Mouse (Mus musculus): Measurements from ENCODE around the gene Asb4.

Asb4 gene

GRCm38 (mm10) chr6:5447013-5447412 is 63.8 kb downstream of the Asb4 start:
- no peak for DNase-seq (ENCODE audit: low read depth)

- no peak for DNase-seq (ENCODE audit: low read depth)
Measured at GRCm38 (mm10) chr6:5447546-5447945, 64.4 kb downstream of the Asb4 start.

GRCm38 (mm10) chr6:5448396-5448795 is 65.2 kb downstream of the Asb4 start:
- DNase-seq (ENCODE audit: low read depth): peak; percentile 39

- DNase-seq (ENCODE audit: low read depth): no peak
Measured at GRCm38 (mm10) chr6:5449878-5450277, 66.7 kb downstream of the Asb4 start.

- peak; percentile 66 for DNase-seq (ENCODE audit: low read depth)
Measured at GRCm38 (mm10) chr6:5455836-5456235, 72.7 kb downstream of the Asb4 start.

- DNase-seq (ENCODE audit: low read depth): no peak
Measured at GRCm38 (mm10) chr6:5470480-5471318, 87.5 kb downstream of the Asb4 start.

- DNase-seq (ENCODE audit: low read depth): peak; percentile 55
Measured at GRCm38 (mm10) chr6:5472692-5473091, 89.5 kb downstream of the Asb4 start.

- DNase-seq (ENCODE audit: low read depth): no peak
Measured at GRCm38 (mm10) chr6:5474021-5474420, 90.8 kb downstream of the Asb4 start.

- DNase-seq (ENCODE audit: low read depth): no peak
Measured at GRCm38 (mm10) chr6:5481066-5481465, 97.9 kb downstream of the Asb4 start.

- DNase-seq (ENCODE audit: low read depth): no peak
Measured at GRCm38 (mm10) chr6:5482270-5482783, 99.1 kb downstream of the Asb4 start.
